Mouse (Mus musculus) stomach, embryonic 14.5 days (tissue): ENCODE data around the gene Copb1. TPM values are rescaled to one million over a fixed set of nuclear protein-coding genes. Genes with fewer than 3 reads are reported as not detected.

ENCODE experiments used
- ATAC-seq: fragments of 200-750 bp; cut with Nextera tagmentation; 2 replicates; pipeline ENCODE4 v1.8.0; 2017; ENCODE audit warnings: low read depth, moderate TSS enrichment; ENCODE audit not compliant: insufficient number of reproducible peaks, insufficient read depth, low FRiP score
- H3K27ac ChIP-seq: fragments of 300-500 bp; sonication (generic); 2 replicates; pipeline ENCODE4 v1.5.1; 2014; ENCODE audit warnings: mild to moderate bottlenecking, low read length, moderate library complexity, mixed read lengths
- H3K27me3 ChIP-seq: fragments of 300-500 bp; sonication (generic); 2 replicates; pipeline ENCODE4 v1.6.1; 2014; ENCODE audit warnings: low read length, control low read depth, mixed read lengths; ENCODE audit not compliant: control insufficient read depth, insufficient read depth
- H3K36me3 ChIP-seq: fragments of 300-500 bp; sonication (generic); 2 replicates; pipeline ENCODE4 v1.6.1; 2014; ENCODE audit warnings: mild to moderate bottlenecking, control low read depth, low read length, moderate library complexity, mixed read lengths; ENCODE audit not compliant: control insufficient read depth, insufficient read depth
- H3K4me1 ChIP-seq: fragments of 300-500 bp; sonication (generic); 2 replicates; pipeline ENCODE4 v1.6.1; 2014; ENCODE audit warnings: low read length, control low read depth, mixed read lengths; ENCODE audit not compliant: control insufficient read depth, insufficient read depth
- H3K4me2 ChIP-seq: fragments of 300-500 bp; sonication (generic); replicated peaks from 2 replicates; pipeline ENCODE4 v1.6.1; 2014; ENCODE audit warnings: low read depth, low read length, control low read depth
- H3K4me3 ChIP-seq: fragments of 300-500 bp; sonication (generic); 2 replicates; pipeline ENCODE4 v1.5.1; 2014; ENCODE audit warnings: low read depth, low read length, control low read depth
- H3K9ac ChIP-seq: fragments of 300-500 bp; sonication (generic); replicated peaks from 2 replicates; pipeline ENCODE4 v1.6.1; 2014; ENCODE audit warnings: low read depth, mild to moderate bottlenecking, control low read depth, low read length, moderate library complexity, mixed read lengths
- H3K9me3 ChIP-seq: fragments of 300-500 bp; sonication (generic); 2 replicates; pipeline ENCODE4 v1.6.1; 2016; ENCODE audit warnings: low read depth, low read length, control low read depth; ENCODE audit not compliant: control insufficient read depth
- WGBS: fragments of 180-500 bp; shearing (Covaris S2); extraction: QIAGEN DNeasy Blood & Tissue Kit; methylation state at CpG from one replicate; pipeline ENCODE4 v1.1.7; 2014; 5-methylcytosine and 5-hydroxymethylcytosine counted together
- polyA plus RNA-seq: library from polyadenylated mRNA; unstranded; fragments of >200 nt; fragmentation: Nextera tagmentation; extraction: Ambion mirVana; gene quantifications from 2 replicates; pipeline ENCODE4 v1.2.1, GENCODE M21; 2014

The Copb1 gene
- polyA plus RNA-seq, 1 experiment from 2014 or later: 127 TPM

GRCm38 (mm10) chr7:114233980-114234379 is 20.5 kb downstream of the Copb1 start:
- H3K4me2 ChIP-seq: no peak overlapping the region
- peaks cover 68% of the 10 kb centered on the region for H3K36me3 ChIP-seq
- no peak overlapping the region for H3K27ac ChIP-seq
- 76% methylated on average over 7 of the region's 7 CpGs for WGBS
- H3K27me3 ChIP-seq: no peaks in the 10 kb centered on the region
- no peak overlapping the region for H3K9ac ChIP-seq
- no peaks in the 10 kb centered on the region for H3K4me1 ChIP-seq
- no peak for ATAC-seq
- no peak overlapping the region for H3K4me3 ChIP-seq
- H3K9me3 ChIP-seq: no peaks in the 10 kb centered on the region

DNA sequence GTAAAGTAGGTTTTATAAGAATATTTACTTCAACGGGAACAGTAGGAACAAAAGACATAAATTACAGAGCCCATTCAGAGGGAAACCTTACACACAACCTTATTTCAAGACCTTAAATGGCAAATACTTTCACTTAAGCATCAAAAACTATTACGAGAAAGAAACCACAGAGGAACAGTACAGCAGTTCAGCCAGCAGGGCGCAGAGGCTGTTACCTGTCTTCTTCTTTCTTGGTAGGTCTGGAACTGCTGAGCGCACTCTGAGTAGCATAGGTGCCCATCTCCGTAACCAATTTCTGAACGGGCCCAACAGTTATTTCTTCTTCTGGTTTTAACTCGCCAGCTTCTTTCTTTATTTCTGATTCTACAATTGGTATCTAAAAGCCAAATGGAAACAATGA is 21.5 kb downstream of the Copb1 start:
- no peaks in the 10 kb centered on the region for H3K9me3 ChIP-seq
- H3K9ac ChIP-seq: no peak overlapping the region
- no peak overlapping the region for H3K4me2 ChIP-seq
- H3K4me1 ChIP-seq: no peaks in the 10 kb centered on the region
- no peaks in the 10 kb centered on the region for H3K27me3 ChIP-seq
- ATAC-seq: no peak
- H3K4me3 ChIP-seq: no peak overlapping the region
- H3K36me3 ChIP-seq: peaks cover 63% of the 10 kb centered on the region
- no peak overlapping the region for H3K27ac ChIP-seq
- WGBS: 93% methylated on average over 7 of the region's 7 CpGs

GRCm38 (mm10) chr7:114231857-114232256 is 22.7 kb downstream of the Copb1 start:
- 79% methylated on average over 3 of the region's 3 CpGs for WGBS
- no peaks in the 10 kb centered on the region for H3K9me3 ChIP-seq
- H3K27ac ChIP-seq: no peak overlapping the region
- no peak for ATAC-seq
- no peak overlapping the region for H3K9ac ChIP-seq
- H3K4me3 ChIP-seq: no peak overlapping the region
- peaks cover 58% of the 10 kb centered on the region for H3K36me3 ChIP-seq
- no peaks in the 10 kb centered on the region for H3K4me1 ChIP-seq
- H3K27me3 ChIP-seq: no peaks in the 10 kb centered on the region
- H3K4me2 ChIP-seq: no peak overlapping the region

- 95% methylated on average over 1 of the region's 1 CpGs for WGBS
These were observed 28.0 kb downstream of the Copb1 start for GRCm38 (mm10) chr7:114226521-114226920.

DNA sequence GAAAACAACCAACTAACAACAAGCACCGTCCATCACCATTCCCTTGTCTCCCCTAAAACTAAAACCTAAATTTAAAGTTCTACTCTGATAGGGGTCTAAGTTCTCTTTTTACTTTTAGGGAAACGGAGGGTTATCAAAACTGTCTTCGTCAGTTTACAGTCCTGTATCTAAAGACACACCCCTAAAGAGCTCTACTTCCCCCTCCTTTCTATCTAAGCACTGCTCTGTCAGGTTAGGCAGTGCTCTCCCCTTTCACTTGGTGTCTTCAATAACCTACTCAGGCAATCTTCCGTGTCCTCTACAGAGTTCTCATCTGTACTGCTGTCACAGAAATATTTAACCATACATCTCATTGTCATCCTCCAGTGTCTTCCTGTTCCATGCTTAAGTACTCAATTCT is 34.1 kb downstream of the Copb1 start:
- Histone ChIP-seq H3K9ac (no peak overlapping the region), H3K36me3 (peaks cover 45% of the 10 kb centered on the region), H3K4me2 (no peak overlapping the region), H3K27ac (no peak overlapping the region), H3K9me3 (no peaks in the 10 kb centered on the region), H3K4me3 (no peak overlapping the region), H3K4me1 (no peaks in the 10 kb centered on the region), H3K27me3 (no peaks in the 10 kb centered on the region)
- ATAC-seq: no peak
- WGBS: 82% methylated on average over 4 of the region's 4 CpGs

More at GRCm38 (mm10) chr7:114226521-114226920, 28.0 kb downstream of the Copb1 start:
- H3K4me3 ChIP-seq: no peak overlapping the region
- H3K27ac ChIP-seq: no peak overlapping the region
- peaks cover 45% of the 10 kb centered on the region for H3K36me3 ChIP-seq
- no peak for ATAC-seq
- H3K4me2 ChIP-seq: no peak overlapping the region
- no peaks in the 10 kb centered on the region for H3K9me3 ChIP-seq
- H3K4me1 ChIP-seq: no peaks in the 10 kb centered on the region
- H3K27me3 ChIP-seq: no peaks in the 10 kb centered on the region
- no peak overlapping the region for H3K9ac ChIP-seq

DNA sequence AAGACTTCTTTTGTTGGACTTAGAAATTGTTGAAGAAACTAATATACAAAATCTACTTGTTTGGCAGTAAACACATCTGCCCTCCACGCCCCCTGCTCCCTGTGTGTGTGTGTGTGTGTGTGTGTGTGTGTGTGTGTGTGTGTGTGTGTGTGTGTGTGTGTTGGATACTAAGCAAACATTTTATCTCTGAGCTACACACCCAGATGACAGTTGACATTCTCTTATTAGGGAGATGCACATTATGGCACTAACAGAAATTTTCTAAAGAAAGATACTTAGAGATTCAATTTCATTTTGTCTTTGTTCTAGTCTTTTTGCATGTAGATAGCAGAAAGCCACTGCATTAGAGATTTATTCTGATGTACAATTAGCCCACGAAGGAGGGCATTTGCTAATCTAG is 37.6 kb downstream of the Copb1 start:
- ATAC-seq: no peak
- Histone ChIP-seq H3K4me2 (no peak overlapping the region), H3K27ac (no peak overlapping the region), H3K4me3 (no peak overlapping the region), H3K36me3 (peaks cover 51% of the 10 kb centered on the region), H3K9me3 (no peaks in the 10 kb centered on the region), H3K27me3 (no peaks in the 10 kb centered on the region), H3K9ac (no peak overlapping the region), H3K4me1 (no peaks in the 10 kb centered on the region)
- WGBS: 83% methylated on average over 2 of the region's 2 CpGs

DNA sequence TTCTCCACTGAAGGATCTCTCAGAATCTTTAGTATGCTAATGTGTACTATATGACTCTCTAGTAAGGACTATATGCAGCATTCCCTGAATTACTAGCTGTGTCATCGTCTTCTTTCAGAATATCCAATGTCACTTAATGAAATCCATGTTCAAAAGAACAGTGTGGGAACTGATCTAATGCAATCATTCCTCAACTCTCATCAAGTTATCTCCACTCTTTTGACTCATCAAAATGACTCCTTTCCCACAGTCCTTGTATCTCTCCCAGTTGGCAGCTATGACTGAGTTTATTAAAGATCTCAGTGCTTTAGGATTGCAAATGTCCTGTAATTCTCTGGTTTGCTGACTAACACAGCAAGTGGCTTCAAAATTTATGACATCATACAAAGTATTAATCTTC is 40.1 kb downstream of the Copb1 start:
- H3K4me3 ChIP-seq: no peak overlapping the region
- H3K27ac ChIP-seq: no peak overlapping the region
- no peak for ATAC-seq
- WGBS: 98% methylated on average over 1 of the region's 1 CpGs
- H3K36me3 ChIP-seq: peaks cover 32% of the 10 kb centered on the region
- H3K4me2 ChIP-seq: no peak overlapping the region
- H3K9ac ChIP-seq: no peak overlapping the region
- no peaks in the 10 kb centered on the region for H3K4me1 ChIP-seq
- H3K9me3 ChIP-seq: no peaks in the 10 kb centered on the region
- H3K27me3 ChIP-seq: no peaks in the 10 kb centered on the region

DNA sequence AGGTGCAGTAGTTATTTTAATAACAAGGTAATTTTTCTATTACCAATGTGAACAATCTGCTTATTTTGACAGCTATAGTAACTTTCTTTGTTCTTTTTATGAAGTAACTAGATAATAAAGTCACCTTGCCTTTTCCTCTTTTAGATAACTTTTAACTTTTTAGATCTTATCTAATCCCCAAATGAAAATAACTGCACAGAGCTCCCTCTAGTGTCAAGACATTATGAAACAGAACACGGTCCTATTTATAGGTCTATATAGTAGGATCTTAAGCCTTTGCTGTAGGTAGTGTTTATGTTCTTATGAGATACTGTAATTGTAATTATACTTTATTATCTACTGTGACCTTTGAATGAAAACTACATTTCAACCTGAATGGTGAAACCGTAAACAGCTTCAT is 41.0 kb downstream of the Copb1 start:
- Histone ChIP-seq H3K4me2 (no peak overlapping the region), H3K9me3 (no peaks in the 10 kb centered on the region), H3K27me3 (no peaks in the 10 kb centered on the region), H3K27ac (no peak overlapping the region), H3K36me3 (peaks cover 31% of the 10 kb centered on the region), H3K4me3 (no peak overlapping the region), H3K9ac (no peak overlapping the region), H3K4me1 (no peaks in the 10 kb centered on the region)
- WGBS: 53% methylated on average over 2 of the region's 2 CpGs
- no peak for ATAC-seq

DNA sequence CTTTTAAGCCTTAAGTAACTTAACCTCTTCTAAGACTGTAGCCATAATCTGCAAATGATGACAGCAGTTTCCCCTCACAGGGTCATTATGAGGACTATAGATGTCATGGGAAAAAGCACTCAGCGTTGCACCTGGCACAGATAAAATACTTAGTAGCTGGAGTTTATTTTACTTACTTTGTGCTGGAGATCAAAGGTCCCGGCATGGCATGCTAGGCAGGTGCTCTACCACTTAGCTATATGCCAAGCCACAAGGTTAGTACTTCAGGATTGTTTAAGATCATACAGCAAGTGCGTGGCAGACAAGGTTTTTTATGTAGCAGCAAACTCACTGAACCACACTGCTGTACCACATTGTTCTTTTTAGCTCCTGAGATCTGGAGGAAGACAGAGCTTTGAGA is 43.9 kb downstream of the Copb1 start:
- 55% methylated on average over 3 of the region's 3 CpGs for WGBS
- no peak for ATAC-seq
- H3K36me3 ChIP-seq: peaks cover 17% of the 10 kb centered on the region
- no peak overlapping the region for H3K4me3 ChIP-seq
- H3K27ac ChIP-seq: no peak overlapping the region
- no peaks in the 10 kb centered on the region for H3K27me3 ChIP-seq
- no peaks in the 10 kb centered on the region for H3K9me3 ChIP-seq
- no peaks in the 10 kb centered on the region for H3K4me1 ChIP-seq
- no peak overlapping the region for H3K4me2 ChIP-seq
- no peak overlapping the region for H3K9ac ChIP-seq
